Mouse (Mus musculus) kidney, embryonic 15.5 days (tissue): ENCODE results near the gene Pde4a. TPM values are rescaled to one million over a fixed set of nuclear protein-coding genes. Genes with fewer than 3 reads are reported as not detected.

Source experiments
- ATAC-seq: fragments of 200-750 bp; cut with Nextera tagmentation; replicated peaks from 2 replicates; pipeline ENCODE4 v1.8.0; 2017; ENCODE audit warnings: moderate TSS enrichment; ENCODE audit not compliant: low FRiP score
- H3K27ac ChIP-seq: fragments of 300-500 bp; sonication (generic); 2 replicates; pipeline ENCODE4 v1.5.1; 2015; ENCODE audit warnings: mild to moderate bottlenecking, inconsistent platforms
- H3K27me3 ChIP-seq: fragments of 300-500 bp; sonication (generic); 2 replicates; pipeline ENCODE4 v1.6.1; 2015; ENCODE audit warnings: inconsistent platforms
- H3K36me3 ChIP-seq: fragments of 300-500 bp; sonication (generic); 2 replicates; pipeline ENCODE4 v1.6.1; 2015; ENCODE audit warnings: inconsistent platforms
- H3K4me1 ChIP-seq: fragments of 300-500 bp; sonication (generic); 2 replicates; pipeline ENCODE4 v1.6.1; 2015; ENCODE audit warnings: inconsistent platforms
- H3K4me2 ChIP-seq: fragments of 300-500 bp; sonication (generic); 2 replicates; pipeline ENCODE4 v1.6.1; 2015; ENCODE audit warnings: moderate library complexity, mild to moderate bottlenecking, inconsistent platforms
- H3K4me3 ChIP-seq: fragments of 300-500 bp; sonication (generic); replicated peaks from 2 replicates; pipeline ENCODE4 v1.5.1; 2015; ENCODE audit warnings: mild to moderate bottlenecking, inconsistent platforms
- H3K9ac ChIP-seq: fragments of 300-500 bp; sonication (generic); 2 replicates; pipeline ENCODE4 v1.6.1; 2015; ENCODE audit warnings: mild to moderate bottlenecking, inconsistent platforms
- H3K9me3 ChIP-seq: fragments of 300-500 bp; sonication (generic); replicated peaks from 2 replicates; pipeline ENCODE4 v1.6.1; 2016; ENCODE audit warnings: inconsistent platforms
- WGBS: fragments of 180-500 bp; shearing (Covaris S2); methylation state at CpG from one replicate; pipeline ENCODE4 v1.1.7; 2015; ENCODE audit warnings: mixed read lengths; 5-methylcytosine and 5-hydroxymethylcytosine counted together
- polyA plus RNA-seq: library from polyadenylated mRNA; unstranded; fragments of >200 nt; fragmentation: Nextera tagmentation; extraction: Ambion mirVana; gene quantifications from 2 replicates; pipeline ENCODE4 v1.2.1, GENCODE M21; 2015

Gene Pde4a
- polyA plus RNA-seq, 1 experiment from 2014 or later, result 12.7 TPM

DNA sequence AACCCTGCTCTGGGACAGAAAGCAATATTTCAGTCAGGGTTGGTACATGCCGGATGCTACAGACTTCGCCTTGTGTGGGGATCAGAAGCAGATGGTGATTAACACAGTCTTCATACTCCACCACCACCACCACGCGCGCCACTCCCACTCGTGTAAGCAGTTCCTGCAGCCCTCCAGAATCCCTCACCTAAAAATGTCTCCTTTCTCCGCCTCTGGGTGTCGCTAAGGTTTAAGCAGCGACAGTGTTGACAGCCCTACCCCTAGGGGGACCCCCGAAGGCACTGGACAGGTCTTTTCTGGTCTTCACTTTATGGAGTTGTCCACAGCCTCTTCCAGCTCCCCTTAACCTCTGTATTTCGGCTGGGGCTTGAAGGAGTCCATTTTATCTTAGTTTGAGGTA, 12.8 kb upstream of the Pde4a start:
- 0 out of 2 replicates have a peak, but pooled peaks have one; percentile 31 for ATAC-seq
- WGBS, result under 1% methylated on average over 11 of the region's 11 CpGs
- Histone ChIP-seq H3K4me1 (peaks cover 40% of the 10 kb centered on the region), H3K27ac (peak overlapping the region; percentile 65; the same call in 1 of the 2 replicates), H3K9me3 (0 out of 2 replicates have a peak, but pooled peaks cover 3% of the 10 kb centered on the region), H3K4me2 (peak overlapping the region; percentile 91), H3K4me3 (peak overlapping the region; percentile 47), H3K9ac (0 out of 2 replicates have a peak overlapping the region, but pooled peaks have one; percentile 37), H3K27me3 (no peaks in the 10 kb centered on the region), H3K36me3 (no peaks in the 10 kb centered on the region)

GRCm38 (mm10) chr9:21153331-21153730, 12.2 kb upstream of the Pde4a start:
- ATAC-seq, result peak; percentile 26
- 0 out of 2 replicates have a peak, but pooled peaks cover 3% of the 10 kb centered on the region for H3K9me3 ChIP-seq
- no peaks in the 10 kb centered on the region for H3K27me3 ChIP-seq
- H3K4me2 ChIP-seq, result peak overlapping the region; percentile 91
- peaks cover 34% of the 10 kb centered on the region for H3K4me1 ChIP-seq
- H3K27ac ChIP-seq, result peak overlapping the region; percentile 65
- peak overlapping the region; percentile 37; the same call in 1 of the 2 replicates for H3K9ac ChIP-seq
- H3K36me3 ChIP-seq, result no peaks in the 10 kb centered on the region
- peak overlapping the region; percentile 47 for H3K4me3 ChIP-seq
- under 1% methylated on average over 12 of the region's 12 CpGs for WGBS

- H3K36me3 ChIP-seq, result no peaks in the 10 kb centered on the region
- peak; percentile 5; the same call in 1 of the 2 replicates for ATAC-seq
- 4% methylated on average over 5 of the region's 5 CpGs for WGBS
- peak overlapping the region; percentile 47 for H3K4me3 ChIP-seq
- peak overlapping the region; percentile 91 for H3K4me2 ChIP-seq
- peak overlapping the region; percentile 37; the same call in 1 of the 2 replicates for H3K9ac ChIP-seq
- H3K9me3 ChIP-seq, result 0 out of 2 replicates have a peak, but pooled peaks cover 3% of the 10 kb centered on the region
- no peaks in the 10 kb centered on the region for H3K27me3 ChIP-seq
- peak overlapping the region; percentile 65 for H3K27ac ChIP-seq
- H3K4me1 ChIP-seq, result peaks cover 29% of the 10 kb centered on the region
These were observed 11.7 kb upstream of the Pde4a start for GRCm38 (mm10) chr9:21153833-21154232.

GRCm38 (mm10) chr9:21154787-21155186, 10.7 kb upstream of the Pde4a start:
- Histone ChIP-seq H3K27ac (no peak overlapping the region), H3K4me2 (no peak overlapping the region), H3K4me3 (no peak overlapping the region), H3K36me3 (no peaks in the 10 kb centered on the region), H3K27me3 (no peaks in the 10 kb centered on the region), H3K4me1 (peaks cover 25% of the 10 kb centered on the region), H3K9ac (no peak overlapping the region), H3K9me3 (0 out of 2 replicates have a peak, but pooled peaks cover 3% of the 10 kb centered on the region)
- 93% methylated on average over 3 of the region's 3 CpGs for WGBS
- ATAC-seq, result no peak

GRCm38 (mm10) chr9:21161209-21161909, 4.2 kb upstream of the Pde4a start:
- no peak overlapping the region for H3K27ac ChIP-seq
- peaks cover 35% of the 10 kb centered on the region for H3K4me1 ChIP-seq
- peak overlapping the region; percentile 91 for H3K4me2 ChIP-seq
- 0 out of 2 replicates have a peak, but pooled peaks cover 3% of the 10 kb centered on the region for H3K9me3 ChIP-seq
- peaks cover 43% of the 10 kb centered on the region for H3K27me3 ChIP-seq
- H3K4me3 ChIP-seq, result peak overlapping the region; percentile 64
- peak; percentile 68 for ATAC-seq
- under 1% methylated on average over 52 of the region's 52 CpGs for WGBS
- peak overlapping the region; percentile 76 for H3K9ac ChIP-seq
- no peaks in the 10 kb centered on the region for H3K36me3 ChIP-seq

DNA sequence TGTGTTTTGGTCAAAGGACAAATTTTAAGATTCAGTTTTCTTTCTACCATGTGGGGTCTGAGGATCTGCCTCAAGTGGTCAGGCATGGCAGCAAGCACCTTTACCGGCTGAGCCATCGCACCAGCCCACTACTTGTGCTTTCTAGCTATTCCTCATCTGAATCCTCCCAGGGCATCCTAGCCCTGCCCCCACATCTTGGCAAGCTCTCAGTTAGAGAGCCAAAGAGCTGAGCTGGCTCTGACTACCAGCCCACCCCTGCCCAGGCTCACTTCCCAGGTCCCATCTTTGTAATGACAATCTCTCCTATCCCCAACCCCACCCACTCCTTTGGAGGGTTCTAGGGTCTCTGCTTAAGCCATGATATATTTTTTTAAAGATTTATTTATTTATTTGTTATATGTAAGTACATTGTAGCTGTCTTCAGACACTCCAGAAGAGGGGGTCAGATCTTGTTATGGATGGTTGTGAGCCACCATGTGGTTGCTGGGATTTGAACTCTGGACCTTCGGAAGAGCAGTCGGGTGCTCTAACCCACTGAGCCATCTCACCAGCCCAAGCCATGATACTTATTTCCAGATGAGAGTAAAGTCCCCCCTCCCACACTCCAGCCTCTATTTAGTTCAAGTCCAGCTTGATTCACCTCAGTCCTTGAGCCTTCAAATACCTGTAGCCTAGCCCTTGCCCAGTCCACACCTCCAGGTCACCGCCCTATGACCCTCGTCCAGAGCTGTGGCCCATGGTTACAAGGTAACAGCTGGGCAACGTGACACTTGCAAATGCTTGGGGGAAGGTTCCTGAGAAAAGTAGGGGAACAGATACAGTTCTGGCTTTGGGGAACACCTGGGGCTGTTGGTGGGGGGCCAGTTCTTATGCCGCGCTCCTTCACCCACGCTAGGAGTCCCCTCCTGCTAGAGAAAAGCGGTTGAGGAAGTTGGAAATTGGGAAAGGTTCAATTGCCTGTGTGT, 2.1 kb upstream of the Pde4a start:
- H3K27ac ChIP-seq, result no peak overlapping the region
- peaks cover 53% of the 10 kb centered on the region for H3K27me3 ChIP-seq
- ATAC-seq, result no peak
- 35% methylated on average over 11 of the region's 11 CpGs for WGBS
- no peaks in the 10 kb centered on the region for H3K9me3 ChIP-seq
- H3K36me3 ChIP-seq, result no peaks in the 10 kb centered on the region
- peaks cover 55% of the 10 kb centered on the region for H3K4me1 ChIP-seq
- peak overlapping the region; percentile 97 for H3K4me2 ChIP-seq
- no peak overlapping the region for H3K9ac ChIP-seq
- peak overlapping the region; percentile 59; the same call in 1 of the 2 replicates for H3K4me3 ChIP-seq

- Histone ChIP-seq H3K9ac (no peak overlapping the region), H3K4me3 (peak overlapping the region; percentile 59), H3K27me3 (peaks cover 53% of the 10 kb centered on the region), H3K36me3 (no peaks in the 10 kb centered on the region), H3K4me1 (peaks cover 62% of the 10 kb centered on the region), H3K9me3 (no peaks in the 10 kb centered on the region), H3K4me2 (peak overlapping the region; percentile 97), H3K27ac (no peak overlapping the region)
- no peak for ATAC-seq
- WGBS, result 1% methylated on average over 26 of the region's 26 CpGs
These were observed 1.4 kb upstream of the Pde4a start for GRCm38 (mm10) chr9:21164072-21164471.

GRCm38 (mm10) chr9:21165952-21166451, 488 bp downstream of the Pde4a start:
- Histone ChIP-seq H3K9ac (peak overlapping the region; percentile 48), H3K4me2 (peak overlapping the region; percentile 97), H3K4me1 (peaks cover 62% of the 10 kb centered on the region), H3K36me3 (no peaks in the 10 kb centered on the region), H3K27me3 (peaks cover 53% of the 10 kb centered on the region), H3K27ac (no peak overlapping the region), H3K9me3 (no peaks in the 10 kb centered on the region), H3K4me3 (peak overlapping the region; percentile 59)
- under 1% methylated on average over 47 of the region's 47 CpGs for WGBS
- no peak for ATAC-seq

DNA sequence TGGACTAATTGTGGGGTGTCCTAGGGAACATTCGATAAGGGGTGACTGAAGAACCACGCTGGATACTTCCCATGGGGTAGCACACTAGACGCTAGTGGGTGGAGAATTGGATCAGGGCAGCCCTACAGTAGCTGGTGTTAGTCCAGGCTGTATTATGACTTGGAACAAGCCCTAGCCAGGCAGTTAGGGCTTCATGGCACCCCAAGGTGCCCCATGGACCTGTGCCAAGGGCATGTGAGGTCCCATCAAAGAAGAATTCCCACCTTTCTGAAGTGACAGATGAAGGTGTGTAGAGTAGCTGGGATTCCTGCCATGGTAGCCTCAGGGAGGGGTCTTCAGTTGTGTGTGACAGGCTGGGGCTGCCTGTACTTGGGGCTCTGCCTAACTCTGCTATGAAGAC, 1.0 kb downstream of the Pde4a start:
- Histone ChIP-seq H3K4me2 (peak overlapping the region; percentile 97), H3K4me1 (peaks cover 58% of the 10 kb centered on the region), H3K4me3 (peak overlapping the region; percentile 59), H3K27ac (no peak overlapping the region), H3K27me3 (peaks cover 53% of the 10 kb centered on the region), H3K36me3 (no peaks in the 10 kb centered on the region), H3K9ac (no peak overlapping the region), H3K9me3 (no peaks in the 10 kb centered on the region)
- WGBS, result 31% methylated on average over 3 of the region's 3 CpGs
- ATAC-seq, result no peak

DNA sequence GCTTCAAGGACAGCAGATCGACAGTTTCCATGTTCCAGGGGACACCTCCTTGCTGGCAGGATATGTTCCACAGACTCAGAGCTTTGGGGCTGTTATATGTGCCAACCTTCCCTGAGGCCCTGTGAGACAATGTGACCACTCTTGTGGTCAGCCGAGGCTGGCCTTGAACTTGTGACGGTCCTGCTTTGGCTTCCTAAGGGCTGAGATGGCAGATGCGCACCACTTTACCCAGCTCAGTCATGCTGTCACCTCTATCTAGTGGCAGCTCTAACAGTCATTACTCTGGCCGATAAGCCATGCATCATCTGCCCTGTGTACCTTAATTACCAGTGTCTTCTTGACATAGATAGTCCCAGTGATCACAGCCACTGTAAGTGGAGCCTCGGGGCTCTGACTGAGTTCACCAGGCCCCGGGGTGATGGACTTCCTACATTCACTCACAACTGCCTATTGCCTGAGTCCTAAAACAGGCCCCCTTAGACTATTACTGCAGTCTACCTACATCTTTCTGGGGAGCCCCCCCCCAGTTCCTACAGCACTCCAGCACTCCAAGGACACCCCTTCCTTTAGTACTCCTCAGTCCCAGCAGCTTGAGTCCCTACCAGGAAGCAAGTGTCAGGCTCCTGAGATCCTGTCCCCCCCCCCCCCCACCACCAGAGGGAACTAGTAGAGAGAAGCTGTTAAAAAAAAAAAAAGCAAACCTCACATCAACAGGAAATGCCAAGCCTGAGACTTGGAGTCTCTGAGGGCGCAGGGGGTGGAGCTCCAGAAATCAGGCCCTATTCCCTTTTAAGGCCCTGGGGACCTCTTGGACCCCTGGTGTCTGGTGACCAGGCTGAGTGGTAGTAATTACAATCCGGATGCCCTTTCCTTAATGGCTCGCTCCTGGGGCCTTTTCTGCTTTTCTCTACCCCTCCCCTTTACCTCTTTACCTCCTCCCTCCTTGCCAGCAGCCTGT, 1.9 kb downstream of the Pde4a start:
- Histone ChIP-seq H3K4me3 (peak overlapping the region; percentile 35), H3K36me3 (no peaks in the 10 kb centered on the region), H3K9ac (peak overlapping the region; percentile 45; the same call in 1 of the 2 replicates), H3K4me2 (peak overlapping the region; percentile 97), H3K4me1 (peaks cover 55% of the 10 kb centered on the region), H3K9me3 (no peaks in the 10 kb centered on the region), H3K27me3 (peaks cover 47% of the 10 kb centered on the region), H3K27ac (peak overlapping the region; percentile 93)
- ATAC-seq, result no peak
- 45% methylated on average over 10 of the region's 10 CpGs for WGBS
